In the genomic region with DNA sequence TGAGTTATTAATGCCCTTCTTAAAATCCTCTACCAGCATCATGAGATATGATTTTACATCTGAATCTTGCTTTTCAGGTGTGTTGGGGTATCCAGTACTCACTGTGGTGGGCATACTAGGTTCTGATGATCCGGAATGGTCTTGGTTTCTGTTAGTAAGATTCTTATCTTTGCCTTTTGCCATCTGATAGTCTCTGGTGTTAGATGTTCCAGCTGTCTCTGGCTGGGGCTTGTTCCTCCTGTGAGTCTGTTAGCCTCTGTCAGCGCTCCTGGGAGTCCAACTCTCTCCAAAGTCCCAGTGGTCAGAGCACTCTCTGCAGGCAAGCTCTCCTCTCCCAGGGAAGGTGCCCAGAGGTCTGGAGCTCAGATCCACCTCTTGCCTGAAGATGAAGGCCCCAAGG, we compare ENCODE assay signal across 8 mouse cellular contexts.
DNase-seq lines count a peak whose midpoint lies in the region; TF ChIP-seq lines count a peak whose summit lies in the region.
"Not testable (repeated sequence)": the region's sequence is repeated elsewhere in the genome, so short reads cannot be mapped to it uniquely, and the experiment has no call there.

No protein-coding gene starts in this region.

- not testable (repeated sequence) for H3K9ac ChIP-seq in heart, adult 2 months (ENCODE audit: low read depth, low read length)

- H3K27me3 ChIP-seq in heart, adult 2 months (ENCODE audit: control insufficient read depth, insufficient read depth, low read length): not testable (repeated sequence)

- DNase-seq in adrenal gland, postnatal 14 days: peak; percentile 7
- DNase-seq in frontal cortex, postnatal 10 days (ENCODE audit: low spot score in 2 of 2): peak; percentile 15 to 16
- peak; percentile 26 to 40 for DNase-seq in heart, adult 2 months
- DNase-seq in kidney, adult 9 months: peak; percentile 31
- DNase-seq in left cerebral cortex, adult 8-10 months (ENCODE audit: low spot score in 2 of 2): peak; percentile 7 to 15
- peak; percentile 23 to 28 for DNase-seq in natural killer cell, adult 2 months (ENCODE audit: low spot score in 2 of 2)
- DNase-seq in spleen, postnatal 4 days (ENCODE audit: low spot score in 2 of 2): peak; percentile 47 to 81
- DNase-seq in urinary bladder, postnatal 10 days (ENCODE audit: low spot score): peak; percentile 48

- intact Hi-C loops in heart, adult 2 months (cut with DNase I): not testable (repeated sequence)

- H3K4me3 ChIP-seq in heart, adult 2 months: not testable (repeated sequence)

- not testable (repeated sequence) for TF ChIP-seq POLR2A in heart, adult 2 months (IDR thresholded peaks at IDR 0.05; ENCODE audit: insufficient read depth, low read depth, low read length)

- not testable (repeated sequence) for H3K79me2 ChIP-seq in heart, adult 2 months (replicated peaks; ENCODE audit: control insufficient read depth, insufficient read depth, low read length)

- not testable (repeated sequence) for H3K36me3 ChIP-seq in heart, adult 2 months (ENCODE audit: control insufficient read depth, insufficient read depth, low read length)

- 50% methylated on average over 2 of the region's 2 CpGs for WGBS in heart, adult 2 months

- not testable (repeated sequence) for TF ChIP-seq CTCF in heart, adult 2 months (IDR thresholded peaks at IDR 0.05)

- not testable (repeated sequence) for H3K27ac ChIP-seq in heart, adult 2 months

- not testable (repeated sequence) for TF ChIP-seq EP300 in heart, adult 2 months (IDR thresholded peaks at IDR 0.05; ENCODE audit: insufficient read depth, low read depth, low read length)

- H3K4me1 ChIP-seq in heart, adult 2 months (ENCODE audit: control insufficient read depth, insufficient read depth, low read length): not testable (repeated sequence)

Comparison
In these comparisons a context has a peak if more than half of its experiments do, and no peak if none do; other contexts are left out.
1. DNase-seq: peak in every context shown above with its lines; median percentile 64 in spleen, postnatal 4 days; 48 in urinary bladder, postnatal 10 days; 33 in heart, adult 2 months; 31 in kidney, adult 9 months; 26 in natural killer cell, adult 2 months; 16 in frontal cortex, postnatal 10 days; 11 in left cerebral cortex, adult 8-10 months; 7 in adrenal gland, postnatal 14 days.